In genomic region chr4:136333191-136333590, GRCm38 (mm10) we compare ENCODE assay signal across 16 mouse cellular contexts.
"Had no signal": no experiment of that assay in that cellular context is flagged by ENCODE, and none has a peak within 500 bp of the region (broad histone marks: within the 10 kb centered on the region; RNA-seq: fewer than 3 reads in every experiment).

No protein-coding gene starts in this region.

- H3K9ac ChIP-seq: liver, embryonic 15.5 days; liver, postnatal 0 days; lung, embryonic 14.5 days; midbrain, embryonic 13.5 days; midbrain, embryonic 15.5 days; neural tube, embryonic 12.5 days; stomach, embryonic 15.5 days had no signal

- H3K27me3 ChIP-seq: liver, embryonic 15.5 days; megakaryocyte, embryonic 14.5 days; midbrain, embryonic 13.5 days; midbrain, embryonic 15.5 days; neural tube, embryonic 12.5 days; stomach, embryonic 15.5 days had no signal

- H3K4me3 ChIP-seq: liver, embryonic 15.5 days; megakaryocyte, embryonic 14.5 days; midbrain, embryonic 13.5 days; midbrain, embryonic 15.5 days; neural tube, embryonic 12.5 days; stomach, embryonic 15.5 days had no signal

- ATAC-seq: liver, postnatal 0 days; midbrain, embryonic 13.5 days; midbrain, embryonic 15.5 days had no signal

- DNase-seq: liver, postnatal 0 days; lung, embryonic 14.5 days; lung, postnatal 14 days; lung, postnatal 36 days; thymus, adult 18-20 months; thymus, postnatal 25 days; thymus, postnatal 4 days had no signal

- H3K4me2 ChIP-seq: liver, embryonic 15.5 days; lung, embryonic 14.5 days; midbrain, embryonic 11.5 days; midbrain, embryonic 13.5 days; midbrain, embryonic 15.5 days; neural tube, embryonic 12.5 days; stomach, embryonic 15.5 days had no signal

- H3K9me3 ChIP-seq: liver, embryonic 15.5 days; megakaryocyte, embryonic 14.5 days; midbrain, embryonic 13.5 days; midbrain, embryonic 15.5 days; neural tube, embryonic 12.5 days; stomach, embryonic 15.5 days had no signal

- H3K27ac ChIP-seq: liver, embryonic 15.5 days; macrophage; midbrain, embryonic 13.5 days; midbrain, embryonic 15.5 days; neural tube, embryonic 12.5 days; stomach, embryonic 15.5 days; stomach, postnatal 0 days had no signal

- H3K4me1 ChIP-seq: liver, embryonic 15.5 days; midbrain, embryonic 13.5 days; midbrain, embryonic 15.5 days; neural tube, embryonic 12.5 days; stomach, embryonic 15.5 days had no signal
